Mouse (Mus musculus): Measurements from ENCODE around the gene Ndrg4. TPM values are rescaled to one million over a fixed set of nuclear protein-coding genes. Genes with fewer than 3 reads are reported as not detected.

The Ndrg4 gene
- polyA plus RNA-seq, 1 experiment from 2014 or later = 22.6 TPM

DNA sequence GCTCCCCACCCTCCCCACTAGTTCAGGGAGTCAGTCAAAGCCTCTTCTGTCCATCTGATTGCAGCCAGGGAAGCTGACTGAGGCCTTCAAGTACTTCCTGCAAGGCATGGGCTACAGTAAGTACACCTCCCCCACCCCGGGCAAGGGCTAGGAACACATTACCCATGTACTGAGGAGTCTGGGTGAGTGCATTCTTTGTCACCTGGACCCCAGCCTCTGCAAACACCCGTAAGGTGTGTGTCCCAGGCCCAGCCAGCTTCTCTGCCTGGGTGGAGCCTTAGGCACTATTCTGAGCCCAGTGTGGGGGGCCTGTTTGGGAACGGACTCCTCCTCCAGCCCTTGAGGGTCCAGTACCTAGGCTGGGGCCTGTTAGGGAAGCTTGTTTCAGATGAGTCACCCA, 34.2 kb downstream of the Ndrg4 start:
- no peaks in the 10 kb centered on the region for H3K27me3 ChIP-seq
- no peak overlapping the region for H3K27ac ChIP-seq
- no peaks in the 10 kb centered on the region for H3K9me3 ChIP-seq
- peaks cover 3% of the 10 kb centered on the region for H3K4me1 ChIP-seq
- H3K9ac ChIP-seq = no peak overlapping the region
- H3K36me3 ChIP-seq = 0 out of 2 replicates have a peak, but pooled peaks cover 3% of the 10 kb centered on the region
- 41% methylated on average over 3 of the region's 3 CpGs for WGBS
- H3K4me2 ChIP-seq = no peak overlapping the region
- no peak for ATAC-seq (ENCODE audit: insufficient number of reproducible peaks, low FRiP score, low TSS enrichment, low read depth)
- no peak overlapping the region for H3K4me3 ChIP-seq

GRCm38 (mm10) chr8:95712395-95712794, 35.6 kb downstream of the Ndrg4 start:
- 82% methylated on average over 9 of the region's 9 CpGs for WGBS
- Histone ChIP-seq H3K9ac (no peak overlapping the region), H3K27me3 (no peaks in the 10 kb centered on the region), H3K27ac (no peak overlapping the region), H3K9me3 (no peaks in the 10 kb centered on the region), H3K4me2 (no peak overlapping the region), H3K4me1 (peaks cover 16% of the 10 kb centered on the region), H3K4me3 (no peak overlapping the region), H3K36me3 (0 out of 2 replicates have a peak, but pooled peaks cover 7% of the 10 kb centered on the region)
- ATAC-seq (ENCODE audit: insufficient number of reproducible peaks, low FRiP score, low TSS enrichment, low read depth) = no peak

DNA sequence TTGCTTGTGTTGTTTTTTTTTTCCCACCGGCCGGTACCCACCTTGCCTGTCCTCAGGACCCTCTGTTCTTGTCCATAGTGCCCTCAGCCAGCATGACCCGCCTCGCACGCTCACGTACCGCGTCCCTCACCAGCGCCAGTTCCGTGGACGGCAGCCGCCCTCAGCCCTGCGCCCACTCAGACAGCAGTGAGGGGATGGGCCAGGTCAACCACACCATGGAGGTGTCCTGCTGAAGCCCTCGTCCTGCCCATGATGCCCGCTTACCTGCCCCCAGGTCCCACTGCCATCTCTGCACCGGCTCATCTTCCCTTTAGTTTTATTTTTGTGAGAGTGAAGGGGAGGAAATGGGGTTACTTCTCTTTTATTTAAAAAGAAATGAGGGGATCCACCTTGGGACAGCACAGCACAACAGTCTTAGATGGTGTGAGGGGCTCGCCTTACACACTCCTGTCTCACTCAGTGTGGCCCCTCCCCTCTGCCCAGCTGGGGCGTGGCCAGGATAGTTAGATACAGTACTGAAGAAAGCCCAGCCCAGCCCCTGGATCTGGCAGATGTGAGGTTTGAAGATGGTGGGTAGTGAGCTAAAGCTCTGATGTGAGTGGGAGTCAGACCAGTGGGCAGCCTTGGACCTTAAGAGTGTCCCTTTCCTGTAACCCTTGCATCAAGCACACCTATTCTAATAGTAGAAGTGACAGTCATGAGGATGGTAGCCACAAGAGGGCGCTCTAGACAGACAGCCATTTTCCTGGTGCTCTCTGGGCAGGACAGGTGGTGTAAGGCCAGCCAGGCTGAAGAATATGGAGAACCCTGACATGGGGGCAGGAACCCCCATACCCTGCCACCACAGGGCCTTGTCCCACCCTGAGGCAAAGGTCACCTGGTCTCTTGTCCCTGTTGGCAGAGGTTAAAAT, 36.6 kb downstream of the Ndrg4 start:
- Histone ChIP-seq H3K9ac (no peak overlapping the region), H3K27me3 (no peaks in the 10 kb centered on the region), H3K9me3 (no peaks in the 10 kb centered on the region), H3K36me3 (peaks cover 16% of the 10 kb centered on the region), H3K4me2 (no peak overlapping the region), H3K4me3 (no peak overlapping the region), H3K27ac (no peak overlapping the region), H3K4me1 (peaks cover 16% of the 10 kb centered on the region)
- ATAC-seq (ENCODE audit: insufficient number of reproducible peaks, low FRiP score, low TSS enrichment, low read depth) = no peak
- WGBS = 76% methylated on average over 19 of the region's 19 CpGs

DNA sequence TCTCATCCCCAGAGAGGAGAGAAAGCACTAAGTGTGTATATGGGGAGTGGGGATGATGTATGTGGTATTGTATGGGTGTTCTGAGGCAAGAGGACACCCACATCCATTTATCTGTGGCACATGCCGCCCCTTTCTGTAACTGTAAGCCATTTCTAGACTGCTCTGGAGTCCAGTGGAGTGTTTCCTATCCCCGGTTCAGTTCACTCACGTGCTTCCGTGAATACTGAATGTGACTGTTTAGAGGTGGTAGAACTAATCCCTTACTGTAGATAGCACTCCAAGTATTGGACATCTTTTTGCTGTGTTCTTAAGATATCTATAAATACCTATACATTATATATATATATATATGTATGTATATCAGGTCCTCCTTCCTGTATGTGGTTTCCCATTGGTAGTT, 37.6 kb downstream of the Ndrg4 start:
- Histone ChIP-seq H3K27me3 (no peaks in the 10 kb centered on the region), H3K9ac (no peak overlapping the region), H3K36me3 (peaks cover 24% of the 10 kb centered on the region), H3K4me2 (no peak overlapping the region), H3K27ac (no peak overlapping the region), H3K9me3 (no peaks in the 10 kb centered on the region), H3K4me3 (no peak overlapping the region), H3K4me1 (peaks cover 16% of the 10 kb centered on the region)
- ATAC-seq (ENCODE audit: insufficient number of reproducible peaks, low FRiP score, low TSS enrichment, low read depth) = no peak
- WGBS = 92% methylated on average over 4 of the region's 4 CpGs

DNA sequence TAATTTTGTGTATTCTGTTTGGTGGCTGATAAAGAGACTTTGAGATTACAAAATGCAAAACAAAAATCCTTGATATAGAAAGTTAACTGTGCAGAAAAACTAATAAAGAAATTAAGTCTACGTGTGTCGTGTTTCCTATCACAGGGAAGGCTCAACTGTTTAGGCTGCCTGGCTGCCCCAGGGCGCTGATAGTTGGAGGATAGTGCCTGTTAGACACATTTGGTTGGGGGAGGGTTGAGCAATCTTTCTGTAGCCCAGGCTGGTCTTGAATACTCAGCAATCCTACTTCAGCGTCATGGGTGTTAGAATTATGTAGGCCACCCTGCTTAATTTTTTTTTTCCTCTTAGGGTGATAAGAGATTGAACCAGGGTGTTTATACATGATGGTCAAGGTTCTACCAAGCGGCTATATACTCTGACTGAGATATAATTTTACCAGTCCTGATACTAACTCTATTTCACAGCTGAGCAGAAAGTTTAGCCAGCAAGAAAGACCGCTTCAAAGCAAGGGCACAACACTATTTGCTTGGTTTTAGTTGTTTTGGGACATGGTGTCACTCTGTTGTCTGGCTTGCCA, 38.1 kb downstream of the Ndrg4 start:
- Histone ChIP-seq H3K4me2 (peak overlapping the region; percentile 91; the same call in 1 of the 2 replicates), H3K27me3 (no peaks in the 10 kb centered on the region), H3K4me3 (peak overlapping the region; percentile 87), H3K27ac (no peak overlapping the region), H3K4me1 (peaks cover 16% of the 10 kb centered on the region), H3K9ac (no peak overlapping the region), H3K36me3 (peaks cover 30% of the 10 kb centered on the region), H3K9me3 (no peaks in the 10 kb centered on the region)
- no peak for ATAC-seq (ENCODE audit: insufficient number of reproducible peaks, low FRiP score, low TSS enrichment, low read depth)
- WGBS = 85% methylated on average over 6 of the region's 6 CpGs

GRCm38 (mm10) chr8:95715676-95716531, 39.1 kb downstream of the Ndrg4 start, which contains the start of gene Setd6:
Gene Setd6 (plus strand): TSS chr8:95715881.
- Histone ChIP-seq H3K4me2 (peak within 1 kb of the TSS; percentile 91), H3K36me3 (peaks cover 39% of the 10 kb centered on the region), H3K9me3 (no peaks in the 10 kb centered on the region), H3K4me1 (peaks cover 16% of the 10 kb centered on the region), H3K9ac (peak within 1 kb of the TSS; percentile 87), H3K27me3 (no peaks in the 10 kb centered on the region), H3K4me3 (peak within 1 kb of the TSS; percentile 87), H3K27ac (peak within 1 kb of the TSS; percentile 77)
- WGBS = under 1% methylated on average over 77 of the region's 79 CpGs
- ATAC-seq (ENCODE audit: insufficient number of reproducible peaks, low FRiP score, low TSS enrichment, low read depth) = peak; percentile 73

GRCm38 (mm10) chr8:95716546-95717335, 40.0 kb downstream of the Ndrg4 start:
- WGBS = 18% methylated on average over 21 of the region's 21 CpGs
- peak overlapping the region; percentile 87 for H3K4me3 ChIP-seq

DNA sequence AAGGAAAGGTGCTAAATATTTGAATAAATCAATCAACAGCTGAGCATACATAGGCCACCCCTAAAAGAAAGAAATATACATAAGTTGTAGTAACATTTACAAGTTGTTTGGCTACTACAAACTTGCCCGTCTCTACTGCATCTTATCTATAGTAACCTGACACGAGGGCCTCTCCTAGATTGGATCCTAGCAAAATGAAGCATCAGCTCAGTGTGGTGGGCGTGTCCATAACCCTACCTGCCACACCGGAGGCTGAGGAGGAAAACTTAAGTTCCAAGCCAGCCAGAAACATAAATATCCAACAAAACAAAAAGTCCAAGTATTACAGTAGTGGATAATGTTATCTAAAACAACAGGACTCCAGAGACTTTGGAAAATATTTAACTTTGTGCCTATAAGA, 50.8 kb downstream of the Ndrg4 start:
- H3K4me3 ChIP-seq = no peak overlapping the region
- no peaks in the 10 kb centered on the region for H3K4me1 ChIP-seq
- H3K9me3 ChIP-seq = no peaks in the 10 kb centered on the region
- no peak for ATAC-seq (ENCODE audit: insufficient number of reproducible peaks, low FRiP score, low TSS enrichment, low read depth)
- H3K4me2 ChIP-seq = no peak overlapping the region
- no peak overlapping the region for H3K27ac ChIP-seq
- H3K27me3 ChIP-seq = no peaks in the 10 kb centered on the region
- peaks cover 76% of the 10 kb centered on the region for H3K36me3 ChIP-seq
- no peak overlapping the region for H3K9ac ChIP-seq
- 80% methylated on average over 4 of the region's 4 CpGs for WGBS

More at GRCm38 (mm10) chr8:95716546-95717335, 40.0 kb downstream of the Ndrg4 start:
- no peak for ATAC-seq (ENCODE audit: insufficient number of reproducible peaks, low FRiP score, low TSS enrichment, low read depth)
- peak overlapping the region; percentile 87 for H3K9ac ChIP-seq
- no peaks in the 10 kb centered on the region for H3K9me3 ChIP-seq
- H3K4me1 ChIP-seq = peaks cover 16% of the 10 kb centered on the region
- H3K27ac ChIP-seq = 0 out of 2 replicates have a peak overlapping the region, but pooled peaks have one; percentile 1
- peak overlapping the region; percentile 91 for H3K4me2 ChIP-seq
- H3K36me3 ChIP-seq = peaks cover 47% of the 10 kb centered on the region
- no peaks in the 10 kb centered on the region for H3K27me3 ChIP-seq

DNA sequence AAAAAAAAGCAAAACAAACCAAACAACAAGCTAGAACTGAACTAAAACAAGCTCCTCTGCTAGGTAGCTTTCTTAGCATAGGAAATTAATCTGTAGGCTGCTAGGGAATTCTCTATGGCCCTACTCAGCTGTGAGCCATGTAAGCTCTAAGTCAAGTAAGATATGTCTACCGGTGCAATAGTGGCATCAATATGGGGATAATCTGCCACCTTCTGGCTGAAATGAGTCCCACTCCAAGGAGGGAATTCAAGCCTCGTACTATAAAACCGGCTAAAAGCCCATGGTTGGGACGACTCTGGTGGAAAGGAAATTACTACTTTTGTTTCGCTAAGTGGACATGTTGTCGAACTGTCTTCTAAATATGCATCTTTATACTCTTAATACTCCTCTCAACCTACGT, 61.8 kb downstream of the Ndrg4 start:
- Histone ChIP-seq H3K27me3 (no peaks in the 10 kb centered on the region), H3K36me3 (peaks cover 83% of the 10 kb centered on the region), H3K4me1 (no peaks in the 10 kb centered on the region), H3K4me3 (no peak overlapping the region), H3K9ac (no peak overlapping the region), H3K27ac (no peak overlapping the region), H3K9me3 (no peaks in the 10 kb centered on the region), H3K4me2 (no peak overlapping the region)
- 78% methylated on average over 7 of the region's 7 CpGs for WGBS
- no peak for ATAC-seq (ENCODE audit: insufficient number of reproducible peaks, low FRiP score, low TSS enrichment, low read depth)

- Histone ChIP-seq H3K9ac (no peak overlapping the region), H3K27ac (no peak overlapping the region), H3K4me3 (no peak overlapping the region), H3K9me3 (no peaks in the 10 kb centered on the region), H3K4me1 (no peaks in the 10 kb centered on the region), H3K36me3 (peaks cover 88% of the 10 kb centered on the region), H3K4me2 (no peak overlapping the region), H3K27me3 (no peaks in the 10 kb centered on the region)
- 93% methylated on average over 7 of the region's 7 CpGs for WGBS
- no peak for ATAC-seq (ENCODE audit: insufficient number of reproducible peaks, low FRiP score, low TSS enrichment, low read depth)
Observed at GRCm38 (mm10) chr8:95741732-95742131, 65.0 kb downstream of the Ndrg4 start.

GRCm38 (mm10) chr8:95748028-95748427, 71.2 kb downstream of the Ndrg4 start:
- no peaks in the 10 kb centered on the region for H3K4me1 ChIP-seq
- no peak overlapping the region for H3K4me2 ChIP-seq
- ATAC-seq (ENCODE audit: insufficient number of reproducible peaks, low FRiP score, low TSS enrichment, low read depth) = no peak
- peaks cover 87% of the 10 kb centered on the region for H3K36me3 ChIP-seq
- H3K27me3 ChIP-seq = no peaks in the 10 kb centered on the region
- no peak overlapping the region for H3K9ac ChIP-seq
- no peak overlapping the region for H3K27ac ChIP-seq
- no peaks in the 10 kb centered on the region for H3K9me3 ChIP-seq
- no peak overlapping the region for H3K4me3 ChIP-seq
- 97% methylated on average over 4 of the region's 4 CpGs for WGBS

Measured in limb, embryonic 15.5 days (tissue).